Mouse (Mus musculus) heart, adult 9 months (tissue): Measurements from ENCODE around the gene Trim29.

Source experiments
- DNase-seq, 2 experiments: peaks; one replicate each; pipeline ENCODE4 v3.0.0; 2022; ENCODE audit warnings: low spot score in 2 of 2

Gene Trim29

DNA sequence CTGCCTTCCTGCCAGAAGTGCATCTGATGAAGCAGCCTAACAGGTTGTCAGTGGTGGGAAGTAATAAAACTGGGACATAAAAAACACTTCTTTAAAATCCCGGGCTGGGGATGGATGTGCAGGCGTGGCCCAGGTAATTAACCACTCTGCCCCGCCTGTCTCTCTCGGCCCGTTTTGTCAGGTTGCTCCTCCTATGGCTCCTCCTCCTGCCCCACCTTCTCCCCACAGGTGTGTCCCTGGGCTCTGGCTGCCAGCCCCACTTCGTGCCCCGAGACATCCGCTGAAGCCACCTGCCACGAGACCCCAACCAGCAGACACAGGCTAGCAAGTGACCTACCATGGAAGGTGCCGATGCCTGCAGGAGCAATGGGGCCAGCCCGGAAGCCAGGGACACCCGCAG lies at the start of gene Trim29:
TSS of gene Trim29 (plus strand) at position 311 of the 400 bp plus-strand sequence.
- no peak for DNase-seq

DNA sequence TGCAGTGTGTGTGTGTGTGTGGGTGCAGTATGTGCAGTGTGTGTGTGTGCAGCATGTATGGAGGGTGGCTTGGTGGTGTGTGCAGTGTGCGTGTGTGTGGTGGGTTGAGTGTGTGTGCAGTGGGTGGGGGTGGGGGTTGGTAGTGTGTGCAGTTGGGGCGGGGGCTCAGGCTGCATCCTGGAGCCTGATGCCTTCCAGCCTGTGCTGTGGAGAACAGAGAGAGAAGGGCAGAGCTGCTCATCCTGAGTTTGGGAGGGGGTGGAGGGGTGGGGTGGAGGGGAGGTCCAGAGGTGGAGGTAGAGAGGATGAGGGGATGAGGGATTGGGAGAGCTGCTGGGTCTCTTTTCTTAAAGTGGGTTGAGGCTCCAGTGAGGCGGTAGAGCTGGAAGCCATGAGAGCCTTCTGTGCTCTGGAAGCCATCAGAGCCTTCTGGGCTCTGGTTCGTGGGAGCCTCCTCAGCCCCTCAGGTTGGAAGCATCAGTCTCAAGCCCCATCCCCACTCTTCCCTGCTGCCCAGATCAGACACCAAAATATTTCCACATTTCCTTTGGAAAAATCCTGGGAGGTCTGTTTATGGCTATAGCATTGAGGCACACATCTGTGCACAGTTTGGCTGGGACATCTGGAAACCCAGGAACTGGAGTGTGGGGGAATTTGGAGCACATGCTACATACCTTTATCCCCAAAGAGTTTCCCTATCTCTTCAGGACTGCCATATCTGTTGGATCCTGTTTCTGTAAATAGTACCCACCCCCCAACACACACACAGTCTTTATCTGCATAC lies 49.3 kb upstream of the Trim29 start:
- DNase-seq, result no peak

DNA sequence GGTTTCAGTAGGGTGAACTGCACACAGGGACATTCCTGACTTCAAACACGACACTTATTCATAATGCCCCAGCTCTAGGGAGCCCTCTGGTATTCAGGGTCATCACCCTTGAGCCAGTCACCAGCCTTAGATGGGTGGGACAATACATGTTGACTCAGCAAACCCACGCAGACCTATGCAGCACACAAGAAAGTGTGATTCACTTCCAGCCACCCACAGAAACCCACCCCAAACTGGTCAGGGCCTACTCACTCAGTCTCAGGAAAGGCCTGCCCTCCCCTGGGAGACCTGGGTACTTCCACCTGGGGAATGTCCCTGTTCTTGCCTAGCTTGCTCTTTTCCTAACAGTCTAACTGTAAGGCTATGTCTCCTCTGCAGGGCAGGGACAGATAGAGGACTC lies 48.7 kb upstream of the Trim29 start:
- DNase-seq, result no peak

DNA sequence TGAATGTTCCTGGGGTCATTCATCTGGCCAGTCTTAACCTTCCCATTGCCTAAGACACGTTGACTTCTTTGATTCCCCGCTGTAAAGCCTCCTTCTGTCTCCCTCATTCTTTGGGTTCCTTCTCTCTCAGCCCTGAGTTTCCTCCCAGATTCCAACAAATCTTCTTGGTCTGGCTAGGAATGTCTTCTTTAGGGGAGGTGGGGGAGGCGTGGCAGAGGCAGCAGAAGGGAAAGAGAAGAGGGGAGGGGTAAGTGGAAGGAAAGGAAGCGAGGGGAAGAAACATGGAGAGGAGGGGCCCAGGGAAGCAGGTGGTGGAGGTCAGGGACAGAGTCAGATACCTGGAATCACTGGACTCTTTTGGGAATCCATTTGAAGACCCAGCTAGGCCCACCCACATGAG lies 48.3 kb upstream of the Trim29 start:
- no peak for DNase-seq

DNA sequence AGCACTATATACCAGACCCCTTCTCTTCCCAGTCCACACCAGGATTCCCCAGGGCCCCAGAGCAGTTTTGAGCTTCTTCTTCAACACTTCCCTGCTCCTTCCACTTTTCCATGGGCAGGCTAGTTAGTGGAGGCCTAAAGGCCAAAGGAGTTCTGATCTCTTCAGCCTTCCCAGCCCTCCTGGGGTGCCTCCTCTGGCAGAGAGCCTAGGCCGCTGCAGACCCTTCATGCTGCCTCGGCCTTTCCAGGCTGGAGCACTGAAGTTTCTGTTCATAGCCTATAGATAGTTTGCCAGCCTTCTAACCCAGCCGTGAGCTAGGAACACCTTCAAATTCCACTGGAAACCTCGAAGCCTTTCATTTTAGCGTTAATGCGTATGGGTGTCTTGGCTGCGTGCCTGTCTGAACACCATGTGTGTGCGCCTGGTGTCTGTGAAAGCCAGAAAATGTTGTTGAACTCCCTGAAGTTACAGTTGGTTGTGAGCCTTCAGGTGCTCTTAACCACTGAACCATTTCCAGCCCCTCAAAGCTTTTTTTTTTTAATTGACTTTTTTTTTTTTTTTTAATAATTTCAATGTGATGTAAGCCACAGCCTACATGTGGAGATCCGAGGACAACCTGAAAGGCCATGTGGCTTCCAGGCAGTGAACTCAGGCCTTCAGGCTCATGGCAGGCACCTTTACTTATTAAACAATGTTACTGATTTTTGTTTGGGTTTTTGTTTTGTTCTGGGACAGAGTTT lies 47.7 kb upstream of the Trim29 start:
- DNase-seq, result no peak

DNA sequence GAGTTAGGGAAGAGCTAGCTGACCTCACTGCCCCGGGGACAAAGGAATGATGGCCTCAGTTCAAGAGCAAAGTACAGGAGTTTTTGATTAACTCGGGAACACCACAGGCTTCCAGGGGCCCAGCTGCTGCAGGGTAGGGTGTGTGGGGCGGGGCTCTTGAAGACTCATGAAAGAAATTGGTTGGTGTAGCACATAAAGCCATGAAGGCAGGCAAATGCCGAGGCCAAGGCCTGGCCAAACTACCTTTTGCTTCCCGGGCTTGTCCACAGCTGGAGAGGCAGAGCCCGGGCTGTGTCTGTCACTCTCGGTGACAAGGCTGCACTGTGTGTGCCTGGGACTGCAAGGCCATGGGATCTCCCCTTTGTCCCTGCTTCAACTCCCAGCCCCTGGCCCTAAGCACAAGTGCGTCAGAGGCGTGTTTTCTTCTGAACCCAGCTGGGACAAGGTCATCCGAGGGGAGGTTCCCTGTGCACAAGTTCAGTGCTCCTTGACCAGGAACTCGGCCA lies 46.6 kb upstream of the Trim29 start:
- peak; percentile 80 for DNase-seq

DNA sequence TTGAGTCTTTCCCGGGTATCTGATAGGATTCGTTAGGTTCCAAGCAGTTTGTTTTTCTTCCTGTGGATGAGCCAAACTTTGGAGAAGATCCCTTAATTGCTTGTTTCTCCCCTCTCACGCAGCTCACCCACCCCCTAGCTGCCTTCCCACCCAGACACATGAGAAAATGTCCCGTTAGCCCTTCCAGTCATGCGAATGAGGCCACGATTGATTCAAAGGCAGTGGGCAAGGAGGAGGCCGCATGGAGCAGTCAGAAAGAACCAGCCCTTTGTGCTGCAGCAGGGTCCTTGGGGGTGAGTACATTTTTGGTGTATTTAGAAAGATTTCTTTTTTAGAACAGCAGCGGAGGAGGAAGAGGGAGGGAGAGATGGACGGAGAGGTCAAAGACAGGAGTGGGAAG lies 45.5 kb upstream of the Trim29 start:
- no peak for DNase-seq

DNA sequence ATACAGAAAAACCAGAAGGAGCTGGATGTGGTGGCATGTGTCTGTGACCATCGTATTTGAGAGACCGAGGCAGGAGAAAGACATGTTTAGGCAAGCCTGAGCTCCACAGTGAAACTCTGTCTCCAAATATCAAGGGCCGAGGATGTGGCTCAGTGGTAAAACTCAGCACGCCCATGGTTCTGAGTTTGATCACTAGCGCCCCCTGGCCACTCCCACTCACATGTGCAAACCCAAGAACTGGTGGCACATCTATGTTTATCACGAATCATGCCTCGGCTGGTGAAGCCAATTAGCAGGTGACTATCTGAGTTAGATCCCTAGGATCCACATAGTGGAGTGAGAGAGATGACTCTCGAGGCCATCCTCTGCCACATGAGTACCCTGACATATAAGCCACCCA lies 43.3 kb upstream of the Trim29 start:
- DNase-seq, result no peak

DNA sequence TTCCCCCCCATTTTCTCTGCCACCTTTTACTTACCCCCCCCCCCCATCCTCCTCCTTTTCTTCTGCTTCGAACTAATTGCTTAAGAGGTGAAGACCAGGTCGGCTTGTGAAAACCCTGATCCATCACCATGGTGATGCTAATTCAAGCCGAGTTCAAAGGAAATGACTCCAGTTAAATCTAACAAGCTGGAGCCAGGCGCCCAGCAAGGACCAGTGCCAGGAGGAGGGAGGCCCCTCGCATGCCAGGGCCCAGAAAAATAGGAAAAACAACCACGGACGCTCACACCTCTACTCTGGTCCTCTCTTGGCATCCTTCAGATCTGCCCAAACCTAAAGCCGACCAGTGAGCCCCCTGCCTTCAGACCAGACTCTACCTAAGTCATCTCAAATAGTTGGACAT lies 41.5 kb upstream of the Trim29 start:
- DNase-seq, result no peak

DNA sequence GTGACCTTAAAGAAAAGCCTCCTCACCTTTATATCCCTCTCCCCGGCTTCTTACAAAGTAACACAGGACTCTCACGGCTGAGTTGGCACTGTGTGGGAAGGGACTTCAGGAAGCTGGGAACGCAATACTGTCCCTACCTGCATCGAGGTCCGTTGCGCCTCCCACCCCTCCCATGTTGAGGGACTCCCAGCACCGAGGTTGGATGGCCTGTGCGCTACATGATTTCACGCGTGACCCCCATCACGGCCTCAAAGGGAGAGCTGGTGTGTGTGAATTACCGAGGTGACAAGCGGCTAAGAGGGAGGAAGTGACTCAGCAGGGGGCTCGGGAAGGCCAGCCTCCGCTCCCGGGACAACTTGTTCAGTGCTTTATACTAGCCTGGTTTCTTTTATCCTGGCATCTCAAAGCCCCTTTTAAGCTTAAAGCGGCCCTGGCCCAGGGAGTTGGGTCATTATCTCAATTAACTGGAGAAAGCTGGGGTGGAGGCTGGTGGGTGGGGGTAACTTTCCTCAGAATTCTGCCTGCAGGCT lies 39.9 kb upstream of the Trim29 start:
- no peak for DNase-seq

DNA sequence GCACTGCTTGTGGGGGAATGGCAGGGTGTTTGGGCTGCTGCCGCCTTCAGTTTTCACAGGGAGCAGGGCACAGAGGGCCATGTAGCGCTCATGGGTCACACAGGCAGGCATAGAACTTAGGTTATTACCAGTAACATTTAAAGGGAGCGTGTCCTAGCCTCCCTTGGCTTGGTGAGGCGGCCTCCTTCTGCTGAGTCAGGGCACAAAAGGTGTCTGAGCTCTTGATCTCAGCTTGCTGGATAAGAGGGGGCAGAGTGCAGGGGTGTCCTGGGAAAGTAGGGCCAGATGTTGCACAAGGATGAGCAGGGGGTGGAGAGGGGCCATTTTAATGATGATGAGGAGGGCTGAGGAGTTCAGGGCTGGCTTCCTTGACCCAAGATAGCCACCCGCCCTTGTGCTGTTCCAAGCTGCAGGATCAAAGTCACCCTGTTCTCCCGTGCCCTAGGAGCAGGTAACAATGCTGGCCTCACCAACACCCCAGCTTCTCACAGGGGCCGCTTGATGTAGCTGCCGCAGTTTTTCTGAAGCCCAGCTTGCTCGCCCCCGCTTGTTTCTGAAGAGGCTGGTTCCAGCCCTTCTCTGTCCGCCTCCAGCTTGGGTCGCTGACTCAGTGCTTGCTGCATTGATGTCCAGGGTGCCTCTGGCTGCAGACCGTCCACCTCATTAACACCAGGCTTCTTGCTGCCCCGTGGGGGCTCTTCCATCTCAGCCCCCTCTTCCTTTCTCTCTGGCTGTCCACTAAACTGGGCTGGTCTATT lies 38.7 kb upstream of the Trim29 start:
- no peak for DNase-seq

DNA sequence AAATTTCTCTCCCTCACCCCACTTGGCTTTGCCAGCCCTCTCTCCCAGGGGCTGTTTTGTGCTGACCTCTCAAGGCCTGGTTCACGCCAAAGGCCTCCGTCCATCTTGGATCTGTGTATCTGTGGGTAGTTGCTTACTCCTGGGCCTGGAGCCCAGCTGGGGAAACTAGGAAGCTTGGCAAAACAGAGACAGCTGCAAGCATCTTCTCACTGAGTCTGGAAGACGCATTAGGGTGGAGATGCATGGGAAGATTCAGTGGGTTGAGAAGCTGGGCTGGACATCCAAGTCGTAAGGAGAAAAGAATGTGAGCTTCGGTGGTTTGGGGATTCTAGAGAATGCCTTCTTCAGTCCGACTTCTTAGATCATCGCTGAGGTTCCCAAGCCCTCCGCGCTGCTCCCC lies 36.9 kb upstream of the Trim29 start:
- DNase-seq, result peak; percentile 54 to 58

DNA sequence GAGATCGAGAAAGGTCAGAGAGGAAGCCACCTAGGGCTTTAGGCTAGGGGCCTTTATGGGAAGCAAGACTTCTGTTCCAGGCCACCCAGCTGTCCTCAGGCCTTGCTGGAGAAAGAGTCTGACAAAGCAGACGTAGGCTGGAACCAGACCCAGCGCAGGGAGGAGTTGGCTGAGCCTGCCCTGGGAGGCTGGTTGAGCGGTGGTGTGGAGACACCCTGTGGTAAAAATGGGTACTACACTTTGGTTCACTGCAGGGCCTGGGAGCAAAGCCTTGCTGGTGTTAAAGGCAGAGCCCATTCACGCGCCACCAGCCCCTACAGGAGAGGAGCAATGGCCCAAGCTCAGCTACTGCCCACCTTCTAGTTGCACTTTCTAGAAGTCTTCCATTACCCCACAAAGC lies 26.4 kb upstream of the Trim29 start:
- peak; percentile 71 to 82 for DNase-seq

DNA sequence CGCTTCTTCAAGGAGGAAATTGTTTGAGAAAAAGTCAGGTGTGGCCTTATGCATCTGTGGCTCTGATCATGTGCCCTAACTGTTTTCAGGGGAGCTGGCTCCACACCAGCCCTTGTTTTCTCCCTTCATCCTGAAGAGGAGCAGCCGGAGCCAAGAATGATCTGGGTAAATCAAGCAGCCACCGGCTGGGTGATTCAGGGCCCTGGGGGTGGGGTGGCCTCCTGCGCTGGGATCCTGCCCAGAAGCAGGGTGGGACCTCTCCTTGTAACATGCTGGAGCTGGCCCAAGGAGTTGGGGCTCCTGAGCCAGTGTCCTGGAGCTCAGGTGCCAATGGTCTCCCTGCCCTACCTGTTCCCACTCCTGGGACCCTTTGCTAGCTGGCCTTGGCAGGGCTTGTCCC lies 25.4 kb upstream of the Trim29 start:
- no peak for DNase-seq

DNA sequence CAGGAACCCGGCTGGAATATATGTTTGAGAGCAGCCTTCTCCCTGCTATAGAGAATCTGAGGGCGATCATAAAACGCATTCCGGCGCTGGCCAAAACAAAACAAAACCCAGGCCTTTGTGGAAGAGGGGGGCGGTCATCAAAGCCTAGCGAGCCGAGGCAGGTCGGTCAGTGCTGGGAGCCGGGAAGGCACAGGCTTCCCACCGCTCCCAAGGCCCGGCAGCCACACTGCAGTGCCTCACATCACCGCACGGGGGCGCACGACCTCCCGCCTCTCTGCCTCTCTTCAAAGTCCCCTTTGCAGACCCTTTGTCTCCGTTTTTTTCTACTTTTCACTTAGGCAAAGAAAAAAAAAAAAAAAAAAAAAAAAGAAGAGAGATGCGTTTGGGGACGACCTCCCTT lies 23.8 kb upstream of the Trim29 start:
- DNase-seq, result no peak

DNA sequence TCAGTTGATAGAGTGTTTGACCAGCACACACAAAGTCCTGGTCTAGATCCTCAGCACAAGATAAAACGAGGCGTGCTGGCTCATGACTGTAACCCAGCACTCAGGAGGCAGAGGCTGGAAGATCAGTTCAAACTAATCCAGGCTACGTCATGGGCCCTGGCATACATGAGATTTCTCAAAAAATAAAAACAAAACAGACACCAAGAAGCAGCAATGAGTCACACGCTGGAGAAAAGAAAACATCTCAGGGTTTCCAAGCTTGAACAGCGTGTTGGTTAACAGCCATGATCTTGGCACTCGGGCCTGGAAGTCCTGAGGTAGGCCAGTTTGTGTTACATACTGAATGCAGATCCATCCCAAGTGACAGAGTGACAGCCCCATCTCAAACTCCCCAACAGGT lies 17.6 kb upstream of the Trim29 start:
- DNase-seq, result peak in 1 of 2 experiments; percentile 24

DNA sequence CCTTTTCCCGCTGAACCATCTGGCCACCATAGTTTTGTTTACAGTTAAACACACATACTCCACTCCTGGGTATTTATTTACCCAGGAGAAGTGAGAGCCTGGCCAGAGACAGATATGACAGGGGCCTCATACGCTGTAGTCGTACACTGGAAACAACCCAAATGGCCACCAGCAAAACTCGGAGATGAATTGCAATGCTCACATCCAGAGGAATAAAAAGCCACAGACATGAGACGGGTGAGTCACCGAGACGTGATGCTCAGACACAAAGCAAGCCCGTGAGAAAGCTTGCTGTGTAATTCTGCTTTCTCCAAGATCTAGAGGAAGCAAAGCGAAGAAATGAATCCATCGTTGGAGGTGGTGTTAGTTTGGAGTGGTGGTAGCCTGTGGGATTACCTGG lies 10.3 kb upstream of the Trim29 start:
- no peak for DNase-seq

DNA sequence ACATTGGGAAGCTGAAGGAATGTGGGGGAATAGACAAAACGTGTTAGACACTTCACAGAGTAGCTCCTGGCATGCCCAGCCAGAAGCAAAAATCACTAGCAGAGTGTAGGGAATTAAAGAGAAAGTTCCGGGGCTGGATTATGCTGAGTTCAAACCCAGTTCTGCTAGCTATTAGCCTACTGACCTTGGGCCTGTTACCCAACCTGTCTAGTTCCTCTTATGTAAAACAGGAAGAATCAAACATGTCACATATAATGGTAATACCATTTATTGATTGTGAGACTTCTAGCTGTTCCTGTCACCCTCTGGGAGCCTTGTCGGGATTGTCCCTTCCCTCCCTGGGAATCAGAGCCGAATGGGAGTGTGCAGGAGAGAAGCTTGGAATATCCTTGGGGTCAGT lies 7.7 kb upstream of the Trim29 start:
- no peak for DNase-seq

DNA sequence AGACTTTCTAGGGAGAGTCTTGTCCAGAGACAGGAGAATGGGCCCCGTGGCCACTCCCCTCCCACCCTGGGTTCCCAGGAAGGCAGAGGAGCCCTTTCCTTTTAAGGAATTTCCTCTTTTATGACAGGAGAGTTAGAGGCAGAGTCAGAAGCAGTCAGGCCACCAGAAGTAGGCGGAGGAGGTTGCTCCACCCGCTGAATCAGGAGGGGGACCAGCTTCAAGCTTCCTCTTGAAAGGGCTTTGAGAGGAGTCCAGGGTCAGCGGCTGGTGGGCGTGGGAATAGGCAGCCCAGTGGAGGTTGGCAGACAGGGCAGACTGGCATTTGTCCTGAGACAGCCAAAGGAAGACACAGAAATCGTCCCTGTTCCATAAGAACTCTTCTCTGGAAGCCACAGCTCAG lies 4.8 kb upstream of the Trim29 start:
- no peak for DNase-seq

DNA sequence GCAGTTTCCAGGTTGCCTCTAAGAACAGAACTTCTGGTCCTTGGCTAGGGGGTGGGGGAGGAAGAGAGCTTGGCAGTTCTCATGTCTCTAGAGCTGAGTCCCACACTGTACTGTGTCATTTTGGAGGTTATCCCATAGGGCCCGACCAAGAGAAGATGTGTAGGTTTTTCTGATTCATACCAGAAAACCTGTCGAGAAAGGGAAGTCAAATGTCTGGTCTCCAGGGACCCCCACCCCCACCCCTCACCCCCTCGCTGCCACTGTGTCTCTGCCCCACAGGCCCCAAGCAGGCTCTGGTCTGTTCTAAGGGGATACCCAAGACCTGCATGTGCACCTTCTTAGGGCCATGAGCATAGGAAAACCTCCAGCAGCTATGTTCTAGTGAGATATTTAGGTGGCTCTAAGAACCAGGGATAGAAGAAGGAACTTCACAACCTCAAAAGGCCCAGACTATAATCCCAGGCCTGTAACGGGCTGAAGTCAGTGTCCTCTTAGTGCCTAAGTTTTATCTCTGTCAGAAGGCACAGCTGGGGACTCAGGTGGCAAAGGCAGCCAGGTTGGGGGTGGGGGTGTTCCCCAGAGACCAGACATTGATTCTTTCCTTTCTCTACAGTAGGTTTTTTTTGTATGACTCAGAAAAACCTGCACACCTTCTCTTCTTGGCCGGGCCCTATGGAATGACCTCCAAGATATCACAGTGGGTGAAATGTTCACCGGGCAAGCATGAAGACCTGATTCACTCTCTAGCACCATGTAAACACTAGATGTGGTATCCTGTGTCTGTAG lies 1.4 kb upstream of the Trim29 start:
- DNase-seq, result no peak

DNA sequence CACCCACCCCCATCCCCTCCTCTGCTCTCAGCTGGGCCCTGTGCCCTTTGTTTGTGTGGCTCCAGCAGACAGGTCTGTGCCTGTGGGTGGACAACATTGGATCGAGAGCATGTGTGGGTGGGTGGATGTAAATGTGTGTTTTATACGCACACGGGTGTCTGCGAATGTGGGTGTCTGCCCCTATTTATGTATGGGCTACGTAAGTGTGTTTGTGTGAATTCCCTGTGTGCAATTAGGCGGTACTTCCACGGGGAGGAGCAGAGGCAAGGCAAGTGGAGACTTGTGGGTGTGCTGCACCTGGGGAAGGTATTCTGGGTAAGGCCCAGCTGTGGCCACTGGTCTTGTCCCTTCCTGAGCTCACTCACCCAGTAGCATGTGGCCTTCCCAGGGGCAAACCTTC lies 1.5 kb downstream of the Trim29 start:
- no peak for DNase-seq
